Mouse (Mus musculus) neutrophil, adult 59 days (primary cell): ENCODE results near the gene Bpifa5. TPM values are rescaled to one million over a fixed set of nuclear protein-coding genes. Genes with fewer than 3 reads are reported as not detected.

Experiments used
- total RNA-seq, 2 experiments: library from RNA; stranded (reverse); gene quantifications; 1 replicate in 1 of 2; 2 replicates in 1 of 2; pipeline ENCODE4 v1.2.4; 2023

Bpifa5 gene
- total RNA-seq = not detected

DNA sequence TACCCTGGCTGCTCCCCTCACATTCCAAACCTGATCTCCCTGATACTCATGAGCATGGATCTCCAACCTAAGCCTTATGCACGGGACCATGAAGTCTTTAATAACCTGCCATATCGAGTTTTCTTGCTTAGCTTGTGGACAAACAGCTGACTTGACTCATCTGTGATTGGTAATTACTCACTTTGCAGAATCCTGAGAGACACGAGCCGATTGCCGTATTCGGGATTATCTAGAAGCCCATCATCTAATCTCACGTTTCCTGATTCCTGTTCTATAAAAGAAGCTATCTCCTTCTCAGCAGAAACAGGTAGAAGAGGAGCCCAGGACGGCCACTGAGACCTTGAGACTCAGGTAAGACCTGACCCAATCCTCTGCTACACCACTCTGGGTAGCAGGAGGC is at the start of gene Bpifa5:
TSS of gene Bpifa5 (plus strand) at position 301 of the 400 bp plus-strand sequence.

GRCm38 (mm10) chr2:154130120-154130519 is 32.3 kb upstream of the Bpifa5 start, which contains the start of gene Bpifa3:
Gene Bpifa3 (plus strand): TSS chr2:154130336.

DNA sequence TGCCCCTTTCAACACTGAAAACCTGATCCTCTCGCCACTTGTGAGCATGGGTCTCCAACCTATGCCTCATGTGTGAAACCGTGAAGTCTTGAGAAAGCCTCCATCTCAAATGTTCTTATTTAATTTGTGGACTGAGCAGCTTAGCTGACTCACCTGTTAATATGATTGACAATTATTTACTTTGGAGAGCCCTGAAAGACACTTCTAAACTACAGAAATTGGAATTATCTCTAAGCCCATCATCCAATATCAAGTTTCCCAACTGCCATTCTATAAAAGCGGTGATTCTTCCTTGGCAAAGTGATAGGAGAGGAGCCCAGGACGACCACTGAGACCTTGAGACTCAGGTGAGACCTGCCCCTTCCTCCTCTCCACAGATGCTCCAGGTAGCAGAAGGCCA is 19.8 kb upstream of the Bpifa5 start, which contains the start of gene Bpifa1:
TSS of gene Bpifa1 (plus strand) at position 301 of the 400 bp plus-strand sequence.

DNA sequence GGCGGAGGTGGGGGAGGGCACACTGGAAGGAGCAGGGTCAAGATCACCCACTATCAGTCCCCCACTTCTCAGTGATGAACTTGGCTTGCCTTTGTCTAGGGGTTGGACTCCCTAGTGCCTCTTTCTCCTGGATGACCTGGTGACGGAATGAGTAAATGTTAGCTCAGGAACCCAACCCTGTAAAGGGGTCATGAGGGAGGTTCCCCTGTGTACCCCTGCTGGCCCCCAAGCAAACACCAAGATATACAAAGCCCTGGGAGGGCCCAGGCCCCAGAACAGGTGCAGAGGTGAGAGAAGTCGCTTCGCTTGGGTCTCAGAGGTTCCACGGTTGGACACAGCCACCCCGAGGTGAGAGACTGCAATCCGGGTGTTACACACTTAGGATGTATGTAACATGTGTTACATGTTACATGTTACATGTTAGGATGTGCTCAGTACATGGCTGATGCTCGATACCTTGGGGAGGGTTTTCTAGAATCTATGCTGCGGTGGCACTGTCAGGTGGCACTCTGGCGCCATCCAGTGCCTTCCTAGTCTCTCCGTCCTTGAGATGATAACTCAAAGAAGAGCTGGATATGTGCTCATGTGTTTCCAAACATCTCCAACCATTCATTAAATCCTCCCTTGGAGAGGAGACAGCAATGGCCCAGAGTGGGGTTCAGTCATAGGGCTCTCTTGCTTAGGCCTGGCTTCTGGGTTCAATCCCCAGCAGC is 28.3 kb downstream of the Bpifa5 start, which contains the start of gene Bpifb1:
TSS of gene Bpifb1 (plus strand) at position 273 of the 713 bp plus-strand sequence.

Other genes starting within 250 kb of the Bpifa5 start
- gene Bpifb3, start 244.4 kb upstream of the Bpifa5 start, total RNA-seq = not detected
- not detected for gene Bpifb4, start 224.4 kb upstream of the Bpifa5 start, total RNA-seq
- not detected for gene Bpifa6, start 187.7 kb upstream of the Bpifa5 start, total RNA-seq
- gene Bpifa2, start 154.3 kb upstream of the Bpifa5 start, total RNA-seq = not detected
- gene Bpifa3, start 32.3 kb upstream of the Bpifa5 start, total RNA-seq = not detected
- gene Bpifa1, start 19.7 kb upstream of the Bpifa5 start, total RNA-seq = not detected
- not detected for gene Bpifb1, start 28.2 kb downstream of the Bpifa5 start, total RNA-seq
- gene Bpifb5, start 61.1 kb downstream of the Bpifa5 start, total RNA-seq = not detected
- gene Bpifb9a, start 95.2 kb downstream of the Bpifa5 start, total RNA-seq = not detected
- gene Bpifb9b, start 144.6 kb downstream of the Bpifa5 start, total RNA-seq = not detected
- 1 to 10 TPM; 4.1 to 5.6 TPM for gene Cdk5rap1, start 210.4 kb downstream of the Bpifa5 start, total RNA-seq
- 1 to 10 TPM; 1.2 to 2.2 TPM for gene Snta1, start 245.5 kb downstream of the Bpifa5 start, total RNA-seq